Mouse (Mus musculus) heart, embryonic 14.5 days (tissue): ENCODE results near the gene Stxbp3. TPM values are rescaled to one million over a fixed set of nuclear protein-coding genes. Genes with fewer than 3 reads are reported as not detected.

ENCODE experiments used
- ATAC-seq: fragments of 200-750 bp; cut with Nextera tagmentation; 2 replicates; pipeline ENCODE4 v1.8.0; 2017; ENCODE audit warnings: low read depth, moderate TSS enrichment; ENCODE audit not compliant: insufficient number of reproducible peaks, insufficient read depth, low FRiP score
- H3K27ac ChIP-seq, 2 experiments: fragments of 200-500 bp in 1 of 2; fragments of 300-500 bp in 1 of 2; sonication (generic) in 1 of 2; replicated peaks in 1 of 2; 2 replicates each; pipeline ENCODE4 v1.5.1; 2012 to 2014; ENCODE audit warnings: low read depth in 2 of 2, low read length in 2 of 2, control low read depth in 1 of 2, mild to moderate bottlenecking in 1 of 2, mixed read lengths in 1 of 2; ENCODE audit not compliant: control insufficient read depth in 1 of 2, insufficient read depth in 1 of 2
- H3K27me3 ChIP-seq: fragments of 300-500 bp; sonication (generic); 2 replicates; pipeline ENCODE4 v1.6.1; 2014; ENCODE audit warnings: mild to moderate bottlenecking, low read length, control low read depth; ENCODE audit not compliant: control insufficient read depth, insufficient read depth
- H3K36me3 ChIP-seq: fragments of 300-500 bp; sonication (generic); 2 replicates; pipeline ENCODE4 v1.6.1; 2014; ENCODE audit warnings: mild to moderate bottlenecking, control low read depth, low read length, mixed read lengths; ENCODE audit not compliant: control insufficient read depth, insufficient read depth
- H3K4me1 ChIP-seq, 2 experiments: fragments of 200-500 bp in 1 of 2; fragments of 300-500 bp in 1 of 2; sonication (generic) in 1 of 2; 2 replicates each; pipeline ENCODE4 v1.6.1; 2012 to 2014; ENCODE audit warnings: low read length in 2 of 2, control low read depth in 1 of 2, mixed read lengths in 1 of 2; ENCODE audit not compliant: control insufficient read depth in 2 of 2, insufficient read depth in 2 of 2
- H3K4me2 ChIP-seq: fragments of 300-500 bp; sonication (generic); 2 replicates; pipeline ENCODE4 v1.6.1; 2014; ENCODE audit warnings: mild to moderate bottlenecking, low read length
- H3K4me3 ChIP-seq, 2 experiments: fragments of 200-500 bp in 1 of 2; fragments of 300-500 bp in 1 of 2; sonication (generic) in 1 of 2; 2 replicates each; pipeline ENCODE4 v1.5.1; 2012 to 2014; ENCODE audit warnings: low read length in 2 of 2, mild to moderate bottlenecking in 2 of 2, control low read depth in 1 of 2, low read depth in 1 of 2, moderate library complexity in 1 of 2; ENCODE audit not compliant: control insufficient read depth in 1 of 2, insufficient read depth in 1 of 2
- H3K9ac ChIP-seq: fragments of 300-500 bp; sonication (generic); 2 replicates; pipeline ENCODE4 v1.6.1; 2014; ENCODE audit warnings: mild to moderate bottlenecking, low read length
- H3K9me3 ChIP-seq: fragments of 300-500 bp; sonication (generic); 2 replicates; pipeline ENCODE4 v1.6.1; 2016; ENCODE audit warnings: low read length, control low read depth; ENCODE audit not compliant: control insufficient read depth
- WGBS: fragments of 180-500 bp; shearing (Covaris S2); extraction: QIAGEN DNeasy Blood & Tissue Kit; methylation state at CpG from one replicate; pipeline ENCODE4 v1.1.7; 2014; 5-methylcytosine and 5-hydroxymethylcytosine counted together
- polyA plus RNA-seq: library from polyadenylated mRNA; unstranded; fragments of >200 nt; fragmentation: Nextera tagmentation; extraction: Ambion mirVana; gene quantifications from 2 replicates; pipeline ENCODE4 v1.2.1, GENCODE M21; 2014

Gene Stxbp3
- polyA plus RNA-seq, 1 experiment from 2014 or later = 28.4 TPM

- Histone ChIP-seq H3K4me2 (no peak overlapping the region), H3K9ac (no peak overlapping the region), H3K4me1 (peaks cover 7 to 12% of the 10 kb centered on the region in 2 experiments), H3K27ac (no peak overlapping the region), H3K36me3 (no peaks in the 10 kb centered on the region), H3K9me3 (no peaks in the 10 kb centered on the region), H3K27me3 (no peaks in the 10 kb centered on the region), H3K4me3 (no peak overlapping the region)
- 48% methylated on average over 3 of the region's 3 CpGs for WGBS
- ATAC-seq = no peak
These were observed 10.2 kb upstream of the Stxbp3 start for GRCm38 (mm10) chr3:108850506-108850905.

DNA sequence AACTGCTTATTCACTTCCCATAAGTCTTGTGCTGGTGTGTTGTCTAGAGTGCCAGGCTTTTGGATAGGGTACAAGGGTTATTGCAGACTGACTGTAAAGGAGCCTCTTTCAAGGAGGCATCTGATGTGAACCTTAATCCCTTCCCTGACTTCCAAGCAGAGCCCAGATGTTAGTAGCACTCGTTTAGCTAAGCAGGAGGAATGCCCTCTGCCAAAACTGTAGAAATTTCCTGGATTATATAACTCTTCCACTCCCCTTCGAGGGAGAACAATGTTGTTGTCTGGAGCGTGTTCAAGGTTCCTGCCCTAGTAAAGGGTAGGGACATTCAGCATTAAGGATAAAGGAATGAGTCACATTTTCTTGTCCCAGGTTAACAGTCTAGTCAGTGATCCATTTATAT is 6.3 kb upstream of the Stxbp3 start:
- H3K36me3 ChIP-seq = no peaks in the 10 kb centered on the region
- no peak overlapping the region for H3K27ac ChIP-seq
- no peaks in the 10 kb centered on the region for H3K9me3 ChIP-seq
- no peak overlapping the region for H3K9ac ChIP-seq
- WGBS = 69% methylated on average over 3 of the region's 3 CpGs
- H3K4me1 ChIP-seq = peaks cover 3 to 4% of the 10 kb centered on the region in 2 experiments; a peak in 1 of 4 replicates
- no peak overlapping the region for H3K4me2 ChIP-seq
- H3K4me3 ChIP-seq = no peak overlapping the region
- ATAC-seq = no peak
- H3K27me3 ChIP-seq = no peaks in the 10 kb centered on the region

DNA sequence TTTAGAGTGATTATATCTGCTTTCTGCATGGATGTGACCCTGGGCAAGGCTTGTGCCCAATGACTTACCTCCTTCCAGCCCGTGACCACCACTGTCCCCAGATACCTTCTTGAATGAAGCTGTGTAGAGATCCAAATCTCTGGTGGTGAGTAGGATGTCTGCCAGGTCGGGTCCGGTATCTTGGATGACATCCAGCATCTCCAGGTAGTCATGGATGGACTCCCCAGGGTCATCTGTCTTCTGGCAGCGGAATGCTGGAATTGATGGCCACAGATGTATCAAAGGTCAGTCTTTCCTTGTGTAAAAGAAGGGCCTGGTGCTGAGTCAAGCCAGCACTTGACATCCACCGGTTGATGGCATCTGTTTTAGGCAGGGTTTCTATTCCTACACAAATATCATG is 4.2 kb upstream of the Stxbp3 start:
- no peak for ATAC-seq
- Histone ChIP-seq H3K9ac (no peak overlapping the region), H3K9me3 (no peaks in the 10 kb centered on the region), H3K4me1 (0 out of 4 replicates have a peak, but pooled peaks cover 0 to 3% of the 10 kb centered on the region in 2 experiments), H3K4me2 (no peak overlapping the region), H3K27me3 (no peaks in the 10 kb centered on the region), H3K36me3 (no peaks in the 10 kb centered on the region), H3K27ac (no peak overlapping the region), H3K4me3 (no peak overlapping the region)
- 76% methylated on average over 5 of the region's 5 CpGs for WGBS

DNA sequence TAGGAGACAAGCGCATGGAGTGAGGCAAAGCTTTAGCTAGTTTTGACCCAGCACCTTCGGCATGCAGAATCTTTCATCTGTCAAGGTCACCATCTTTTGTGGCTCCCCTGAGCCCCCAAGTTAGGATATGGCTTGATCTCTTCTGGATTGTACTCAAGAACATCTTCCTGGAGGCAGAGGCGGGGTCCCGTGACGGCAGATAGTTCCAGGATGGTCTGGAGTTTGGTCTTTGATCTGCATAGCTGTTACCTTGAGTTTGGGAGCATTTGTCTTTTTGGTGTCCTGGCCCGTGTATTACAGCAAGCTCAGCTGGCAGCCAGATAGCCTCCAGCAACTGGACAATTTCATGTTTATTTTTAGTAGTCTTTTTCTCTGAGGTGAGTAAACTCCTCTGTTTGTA is 3.7 kb upstream of the Stxbp3 start:
- Histone ChIP-seq H3K9me3 (no peaks in the 10 kb centered on the region), H3K4me3 (no peak overlapping the region), H3K36me3 (no peaks in the 10 kb centered on the region), H3K4me1 (peaks cover 3 to 5% of the 10 kb centered on the region in 2 experiments; a peak in 3 of 4 replicates), H3K27me3 (no peaks in the 10 kb centered on the region), H3K4me2 (no peak overlapping the region), H3K9ac (no peak overlapping the region), H3K27ac (no peak overlapping the region)
- ATAC-seq = no peak
- 80% methylated on average over 6 of the region's 6 CpGs for whole genome bisulfite sequencing

GRCm38 (mm10) chr3:108840716-108841054 is 359 bp upstream of the Stxbp3 start:
- no peaks in the 10 kb centered on the region for H3K27me3 ChIP-seq
- H3K9ac ChIP-seq = no peak overlapping the region
- H3K9me3 ChIP-seq = no peaks in the 10 kb centered on the region
- H3K4me3 ChIP-seq = peak overlapping the region in 1 of 2 experiments; percentile 76; a peak in 2 of 4 replicates
- ATAC-seq = no peak
- H3K27ac ChIP-seq = no peak overlapping the region
- H3K4me2 ChIP-seq = no peak overlapping the region
- 54% methylated on average over 4 of the region's 4 CpGs for WGBS
- peaks cover 9% of the 10 kb centered on the region; the same call in 1 of the 2 replicates for H3K36me3 ChIP-seq
- H3K4me1 ChIP-seq = peaks cover 3 to 13% of the 10 kb centered on the region in 2 experiments; a peak in 3 of 4 replicates

DNA sequence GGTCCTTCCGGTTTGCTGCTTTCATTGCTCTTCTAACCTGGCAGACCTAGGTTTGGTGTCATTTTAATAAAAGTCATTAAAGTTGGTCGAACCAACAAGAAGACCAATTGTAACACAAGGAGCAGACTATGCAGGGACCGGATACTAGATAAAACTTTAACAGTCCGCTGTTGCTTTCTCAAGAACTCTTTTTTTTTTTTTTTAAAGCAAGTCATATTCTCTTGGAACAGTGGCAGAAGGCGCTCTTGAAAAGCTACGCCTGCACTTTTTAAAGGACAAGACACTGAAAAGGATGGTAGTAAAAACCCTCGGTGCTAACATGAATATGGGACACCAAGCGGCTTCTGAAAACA is 703 bp downstream of the Stxbp3 start:
- Histone ChIP-seq H3K27ac (peak overlapping the region; percentile 87 to 88), H3K9me3 (no peaks in the 10 kb centered on the region), H3K27me3 (no peaks in the 10 kb centered on the region), H3K4me3 (peak overlapping the region; percentile 76 to 92), H3K4me1 (peaks cover 3 to 13% of the 10 kb centered on the region in 2 experiments; a peak in 3 of 4 replicates), H3K36me3 (peaks cover 9% of the 10 kb centered on the region; the same call in 1 of the 2 replicates), H3K9ac (peak overlapping the region; percentile 85), H3K4me2 (peak overlapping the region; percentile 80)
- 5% methylated on average over 8 of the region's 8 CpGs for WGBS
- ATAC-seq = no peak

DNA sequence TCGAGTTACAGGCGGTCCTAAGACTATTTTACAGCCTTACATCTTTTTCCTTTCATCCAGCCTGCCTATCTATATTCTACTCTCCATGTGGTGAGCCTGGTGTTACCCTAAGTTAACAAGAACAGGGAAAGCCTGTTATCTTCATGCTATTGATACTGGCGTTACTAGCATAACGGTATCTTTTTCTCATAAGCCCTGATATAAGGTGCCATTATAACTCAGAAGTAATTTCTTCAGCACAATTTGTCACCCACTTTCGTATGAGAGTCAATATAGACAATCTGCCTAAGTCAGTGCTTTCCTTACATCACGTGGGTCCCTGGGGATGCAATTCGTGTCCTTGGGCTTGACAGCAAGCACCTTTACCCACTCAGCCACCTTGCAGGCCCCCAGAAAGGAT is 1.3 kb downstream of the Stxbp3 start:
- Histone ChIP-seq H3K4me1 (peaks cover 2 to 13% of the 10 kb centered on the region in 2 experiments; a peak in 3 of 4 replicates), H3K9ac (peak overlapping the region; percentile 85), H3K9me3 (no peaks in the 10 kb centered on the region), H3K4me2 (peak overlapping the region; percentile 80), H3K36me3 (peaks cover 9% of the 10 kb centered on the region; the same call in 1 of the 2 replicates), H3K27me3 (no peaks in the 10 kb centered on the region), H3K27ac (no peak overlapping the region), H3K4me3 (peak overlapping the region in 1 of 2 experiments; percentile 76; a peak in 2 of 4 replicates)
- 62% methylated on average over 7 of the region's 7 CpGs for WGBS
- ATAC-seq = no peak

- H3K9me3 ChIP-seq = no peaks in the 10 kb centered on the region
- no peak overlapping the region for H3K27ac ChIP-seq
- H3K36me3 ChIP-seq = peaks cover 9% of the 10 kb centered on the region; the same call in 1 of the 2 replicates
- no peaks in the 10 kb centered on the region for H3K27me3 ChIP-seq
- H3K4me2 ChIP-seq = no peak overlapping the region
- 91% methylated on average over 6 of the region's 6 CpGs for WGBS
- H3K4me3 ChIP-seq = no peak overlapping the region
- ATAC-seq = no peak
- H3K9ac ChIP-seq = no peak overlapping the region
- H3K4me1 ChIP-seq = peaks cover 0 to 13% of the 10 kb centered on the region in 2 experiments; a peak in 3 of 4 replicates
These were observed 3.4 kb downstream of the Stxbp3 start for GRCm38 (mm10) chr3:108836931-108837330.
